Mouse (Mus musculus) left cerebral cortex, adult 9 months (tissue): ENCODE measurements at regions not wholly inside any gene's neighbourhood (a gene's known extent, or its start where the extent isn't known, plus 50 kb on each side); places are given as distances from the start of the nearest gene placed in this dataset.
A peak's percentile ranks its signal among the peaks of the same experiment; 100 is the strongest.

Experiments used
- DNase-seq, 2 experiments: peaks; one replicate each; pipeline ENCODE4 v3.0.0; 2022; ENCODE audit warnings: low spot score in 2 of 2

GRCm38 (mm10) chr4:73051511-73051910, 199.1 kb upstream of the Aldoart1 start:
- DNase-seq: no peak

DNA sequence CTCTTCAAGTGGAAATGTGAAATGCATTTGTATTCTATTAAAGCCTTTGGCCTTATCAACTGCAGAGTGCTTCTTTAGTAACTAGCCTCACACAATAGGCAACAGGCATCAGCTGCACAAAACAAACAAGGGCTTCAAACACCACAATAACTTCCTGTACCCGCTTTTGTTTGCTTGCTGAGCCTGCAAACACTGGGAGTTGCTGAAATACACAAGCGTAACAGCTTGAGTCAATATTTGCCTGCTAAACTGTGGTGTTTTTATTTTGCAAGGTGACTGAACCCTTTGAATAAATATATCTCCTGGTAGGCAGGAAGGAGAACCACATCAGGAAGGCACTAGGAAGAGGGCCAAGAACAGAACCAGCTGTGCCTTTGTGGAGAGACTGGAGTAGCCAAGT, 195.4 kb upstream of the Aldoart1 start:
- DNase-seq: no peak

- DNase-seq: no peak
These were observed 191.9 kb upstream of the Aldoart1 start for GRCm38 (mm10) chr4:73044356-73044755.

GRCm38 (mm10) chr4:73042672-73043071, 190.2 kb upstream of the Aldoart1 start:
- peak in 1 of 2 experiments; percentile 46 for DNase-seq

DNA sequence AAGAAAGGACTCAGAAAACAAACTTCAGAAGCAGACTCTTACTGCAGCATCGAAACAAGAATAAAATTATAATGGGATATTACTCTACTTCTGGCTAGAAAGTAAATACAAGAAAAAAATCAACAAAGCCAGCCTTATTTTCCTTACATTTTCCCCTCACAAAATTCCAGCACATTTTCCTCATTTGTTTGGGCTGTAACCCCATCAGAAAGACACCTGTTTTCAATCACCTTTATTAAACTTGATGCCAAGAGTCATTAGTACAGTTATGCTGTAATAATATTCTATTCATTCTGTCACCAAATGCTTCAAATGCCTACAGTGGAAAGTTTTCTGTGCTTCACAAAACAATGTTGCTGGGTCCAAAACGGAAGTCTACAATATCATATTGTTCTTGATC, 189.1 kb upstream of the Aldoart1 start:
- no peak for DNase-seq

- no peak for DNase-seq
These were observed 145.3 kb upstream of the Aldoart1 start for GRCm38 (mm10) chr4:72997686-72998085.

DNA sequence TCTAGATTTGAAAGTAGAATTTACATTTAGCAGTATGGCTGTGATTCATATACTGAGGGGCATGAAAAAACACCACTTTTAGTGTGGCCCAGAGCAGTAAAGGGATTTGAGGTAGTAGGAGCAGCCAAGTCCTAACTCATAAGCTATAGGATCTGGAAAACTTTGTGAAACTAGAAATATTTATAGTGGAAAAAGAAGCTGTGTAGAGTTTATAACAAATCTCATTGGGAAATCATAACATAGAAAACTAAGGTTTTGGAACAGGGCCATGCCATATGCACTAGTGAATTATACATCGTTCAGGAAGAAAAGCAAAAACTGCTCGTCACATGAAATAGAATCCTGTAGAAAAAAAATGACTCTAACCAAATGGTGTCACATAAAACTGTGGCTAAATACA, 143.7 kb upstream of the Aldoart1 start:
- DNase-seq: peak in 1 of 2 experiments; percentile 8

- no peak for DNase-seq
These were observed 94.0 kb upstream of the Aldoart1 start for GRCm38 (mm10) chr4:72946369-72946981.

DNA sequence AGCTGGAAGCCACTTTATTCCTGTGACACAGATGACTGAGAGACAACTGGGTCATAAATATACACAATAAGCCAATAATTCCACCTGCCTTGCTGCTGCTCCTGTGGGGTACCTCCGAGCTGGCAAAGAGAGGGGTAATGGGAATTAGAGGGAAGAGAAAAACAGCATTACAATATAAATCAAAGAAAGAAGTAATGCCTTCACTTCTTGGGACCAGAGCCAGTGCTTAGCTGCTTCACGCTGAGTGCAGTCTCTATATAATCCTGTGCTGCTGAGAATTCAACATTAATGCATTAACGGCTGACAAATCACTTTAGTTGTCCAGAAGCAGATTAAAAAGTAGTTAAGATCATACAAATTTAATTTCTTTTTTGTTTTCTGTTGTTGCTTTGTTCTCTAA, 71.0 kb upstream of the Aldoart1 start:
- no peak for DNase-seq

- no peak for DNase-seq
These were observed 62.6 kb upstream of the Aldoart1 start for GRCm38 (mm10) chr4:72914991-72915390.
